Mouse (Mus musculus) lung, postnatal 4 days (tissue): ENCODE results near the gene Pdgfra.
A peak's percentile ranks its signal among the peaks of the same experiment; 100 is the strongest.

Experiments used
- DNase-seq, 2 experiments: peaks; one replicate each; pipeline ENCODE4 v3.0.0; 2021

Gene Pdgfra

DNA sequence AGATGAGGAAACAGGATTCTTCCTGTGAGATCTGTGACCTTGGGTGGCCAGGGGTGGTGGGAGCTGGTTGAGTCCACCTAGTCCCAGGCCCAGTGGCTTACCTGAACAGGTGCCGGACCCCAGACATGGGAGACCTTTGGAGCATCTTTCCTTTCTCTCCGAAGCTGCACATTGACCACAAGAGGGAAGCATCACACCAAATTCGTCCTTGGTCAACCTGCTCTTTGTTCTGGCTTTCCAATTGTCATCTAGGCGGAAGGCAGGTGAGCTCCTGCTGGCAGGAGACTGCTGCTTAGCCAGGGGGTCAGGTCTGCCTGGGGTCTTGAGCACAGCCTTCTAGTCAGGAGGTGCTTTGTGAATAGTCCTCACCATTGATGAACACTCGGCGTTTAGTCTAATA is 62.4 kb downstream of the Pdgfra start:
- DNase-seq = peak in 1 of 2 experiments; percentile 13

DNA sequence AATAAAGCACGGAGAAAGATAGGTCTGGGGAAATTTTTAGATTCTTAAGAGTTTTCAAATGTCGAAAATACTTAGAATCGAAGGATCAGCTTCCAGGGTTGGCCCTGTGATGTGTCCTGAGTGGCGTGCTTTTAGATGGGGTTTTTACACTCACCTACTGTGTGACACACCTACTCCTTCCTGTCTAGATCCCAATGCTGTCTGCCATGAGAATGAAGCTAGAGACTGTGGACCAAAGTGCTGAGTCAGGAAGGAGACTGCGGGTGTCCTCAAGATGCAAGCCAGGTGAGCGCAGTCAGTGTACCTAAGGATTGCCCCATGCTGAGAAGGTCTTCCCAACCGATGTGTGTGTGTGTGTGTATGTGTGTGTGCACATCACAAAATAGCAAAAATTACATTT is 62.8 kb downstream of the Pdgfra start:
- DNase-seq = no peak

GRCm38 (mm10) chr5:75215678-75216256 is 63.7 kb downstream of the Pdgfra start:
- no peak for DNase-seq

- no peak for DNase-seq
Observed at GRCm38 (mm10) chr5:75221610-75222009, 69.5 kb downstream of the Pdgfra start.

- DNase-seq = no peak
Observed at GRCm38 (mm10) chr5:75222491-75223265, 70.6 kb downstream of the Pdgfra start.

DNA sequence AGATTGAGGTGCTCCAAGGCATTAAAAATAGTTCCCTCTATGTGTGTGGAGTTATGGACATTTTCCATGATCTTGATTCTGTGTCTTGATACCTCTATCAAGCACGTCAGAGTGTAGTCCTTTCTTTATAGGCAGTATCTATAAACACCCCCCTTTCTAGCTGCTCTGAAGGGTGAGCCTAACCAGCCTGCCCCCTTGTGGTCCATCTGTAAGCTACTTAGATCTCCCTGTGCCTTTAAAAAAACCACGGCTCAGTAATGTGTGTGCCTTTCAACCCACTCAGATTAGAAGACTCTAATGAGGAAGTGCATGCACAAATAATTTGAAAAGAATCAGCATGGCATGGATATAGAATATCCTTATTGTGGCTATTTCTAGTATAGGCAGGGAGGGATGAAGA is 86.3 kb downstream of the Pdgfra start:
- DNase-seq = peak; percentile 32 to 36

DNA sequence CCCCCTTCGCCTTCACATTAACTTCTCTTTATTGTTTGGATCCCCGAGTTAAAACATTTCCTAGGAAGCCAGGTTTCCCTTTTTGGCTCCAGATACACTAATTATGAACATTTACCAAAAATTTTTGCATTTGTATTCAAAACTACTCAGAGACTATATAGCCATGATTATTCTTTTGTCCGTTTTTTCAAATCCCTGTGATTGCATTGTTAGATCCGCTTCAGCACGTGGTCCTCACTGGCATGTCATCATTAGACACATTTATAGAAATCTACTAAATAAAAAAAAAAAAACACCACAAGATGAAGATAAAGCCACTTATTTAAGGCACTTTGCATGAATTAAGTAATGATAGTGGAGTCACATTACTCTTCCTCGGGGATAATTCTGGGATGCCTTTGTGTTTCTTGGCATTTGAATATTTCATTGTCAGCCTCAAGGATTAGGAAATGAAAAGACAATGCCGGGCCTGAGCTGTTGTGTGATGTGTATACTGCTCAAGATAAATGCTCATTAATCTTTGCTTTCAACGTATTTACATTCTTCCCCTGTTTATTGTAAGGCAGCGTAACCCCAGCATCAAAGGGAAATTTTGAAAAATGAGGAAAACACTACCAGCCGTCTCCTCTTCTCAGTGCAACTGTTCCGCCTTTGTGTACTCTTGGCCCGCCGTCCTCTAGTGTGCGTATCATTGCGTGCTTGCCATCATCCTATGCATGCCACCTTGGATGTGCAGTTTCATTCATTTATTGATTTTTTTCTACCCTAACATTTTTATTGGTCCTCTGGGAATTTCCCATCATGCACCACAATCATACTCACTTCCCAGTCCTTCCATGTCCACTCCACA is 87.1 kb downstream of the Pdgfra start:
- DNase-seq = peak; percentile 4 to 36

DNA sequence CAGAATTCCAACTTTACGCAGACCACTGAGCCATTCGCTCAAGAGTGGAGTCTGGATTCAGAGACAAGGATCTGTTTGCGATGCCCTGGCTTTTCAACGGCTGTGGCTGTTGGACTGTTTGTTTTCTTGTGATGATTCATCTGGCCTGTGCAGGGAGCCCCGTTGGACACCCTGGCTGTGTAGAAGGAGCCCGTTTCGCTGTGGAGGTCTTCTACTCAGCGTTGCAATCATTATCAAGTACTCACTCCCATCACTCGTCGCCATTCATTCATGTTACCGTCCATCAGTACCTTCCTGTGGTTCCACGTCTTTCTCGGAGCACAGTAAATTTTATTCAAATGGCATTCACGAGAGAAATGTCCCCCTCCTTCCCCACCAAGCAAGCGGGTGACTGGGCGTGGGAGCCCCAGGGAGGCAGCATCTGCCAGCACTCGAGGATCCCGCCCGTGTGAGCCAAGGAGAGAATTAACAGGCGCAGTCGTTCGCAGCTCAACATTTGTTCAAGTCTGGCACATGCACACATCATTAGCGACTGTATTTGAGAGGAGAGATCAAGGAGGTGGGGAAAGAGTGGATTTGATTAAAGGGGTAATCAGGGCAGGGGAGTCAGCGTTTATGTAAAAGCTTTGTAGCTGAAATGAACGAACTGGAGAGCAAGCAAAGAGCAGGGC is 95.1 kb downstream of the Pdgfra start:
- DNase-seq = no peak
